Mouse (Mus musculus) CD4-positive helper T cell, adult 2 months (primary cell): Measurements from ENCODE around the gene Tmem53.
A peak's percentile ranks its signal among the peaks of the same experiment; 100 is the strongest.

Experiments used
- DNase-seq: peaks from one replicate; pipeline ENCODE4 v3.0.0-alpha.2; 2012; ENCODE audit warnings: low read depth, missing footprints, low spot score

Gene Tmem53

DNA sequence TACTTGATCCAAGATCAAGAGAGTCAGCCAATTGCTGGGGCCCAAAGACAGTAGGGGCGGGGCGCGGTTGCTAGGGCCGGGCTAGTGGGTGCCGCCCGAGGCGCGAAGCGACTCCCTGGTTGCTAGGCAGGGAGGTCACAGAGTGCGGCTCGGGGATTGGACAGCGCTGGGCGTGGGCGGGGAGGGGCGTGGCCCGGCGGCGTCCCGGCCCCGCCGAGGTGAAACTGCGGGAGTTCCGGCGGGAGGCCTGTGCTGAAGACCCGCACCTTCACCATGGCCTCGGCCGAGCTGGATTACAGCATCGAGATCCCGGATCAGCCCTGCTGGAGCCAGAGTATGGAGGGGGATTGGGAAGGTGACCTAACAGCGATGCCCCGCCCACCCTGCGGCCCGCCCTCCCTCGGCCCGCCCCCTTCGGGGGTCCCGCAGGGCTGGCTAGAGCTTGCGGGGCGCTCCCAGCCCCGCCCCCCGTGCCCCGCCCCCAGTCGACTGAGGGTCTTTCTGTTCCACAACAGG is at the start of gene Tmem53, which contains the start of gene Armh1:
Tmem53 (plus strand) TSS at position 151 of the 516 bp plus-strand sequence.
Armh1 (minus strand) TSS at position 325 of the 516 bp plus-strand sequence.
- peak; percentile 92 for DNase-seq

DNA sequence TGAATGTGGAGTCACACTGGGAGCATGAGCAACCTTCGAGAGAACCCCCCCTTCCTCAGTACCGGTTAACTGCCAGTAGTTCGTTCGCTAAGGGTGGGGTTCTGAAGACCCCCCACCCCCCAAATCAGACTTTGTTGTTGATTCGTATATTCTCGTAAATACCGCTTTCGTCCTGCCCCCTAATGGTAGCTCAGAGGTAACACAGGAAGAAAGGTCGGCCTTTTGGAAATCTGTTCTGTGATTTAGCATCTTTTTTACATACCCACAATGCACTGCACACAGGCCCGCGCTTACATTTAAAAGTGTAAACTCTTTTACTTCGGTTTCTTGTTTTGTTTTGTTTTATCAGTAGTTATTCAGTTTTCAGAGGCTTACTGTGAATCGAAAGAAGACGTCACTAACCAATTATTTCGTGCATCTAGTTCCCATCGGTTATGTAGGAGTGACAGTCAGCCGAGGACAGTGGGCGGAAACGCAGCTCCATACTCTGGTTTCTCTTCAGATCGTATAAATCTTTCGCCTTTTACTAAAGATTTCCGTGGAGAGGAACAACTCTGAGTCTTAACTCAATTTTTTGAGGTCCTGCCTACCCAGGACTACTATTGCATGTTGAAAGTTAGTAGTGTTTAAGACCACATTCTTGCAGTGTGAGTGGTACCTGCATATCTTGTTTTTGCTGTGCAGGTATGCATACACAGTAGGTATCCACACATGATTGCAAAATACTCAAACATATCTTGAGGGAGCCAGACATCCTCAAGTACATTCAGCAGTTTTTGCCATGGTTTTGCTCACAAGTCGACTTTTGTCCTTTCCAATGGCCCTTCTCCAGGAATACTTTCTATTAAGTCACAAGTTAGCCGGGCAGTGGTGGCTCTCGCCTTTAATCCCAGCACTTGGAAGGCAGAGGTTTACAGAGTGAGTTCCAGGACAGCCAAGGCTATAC is 49.4 kb upstream of the Tmem53 start:
- peak; percentile 86 for DNase-seq

DNA sequence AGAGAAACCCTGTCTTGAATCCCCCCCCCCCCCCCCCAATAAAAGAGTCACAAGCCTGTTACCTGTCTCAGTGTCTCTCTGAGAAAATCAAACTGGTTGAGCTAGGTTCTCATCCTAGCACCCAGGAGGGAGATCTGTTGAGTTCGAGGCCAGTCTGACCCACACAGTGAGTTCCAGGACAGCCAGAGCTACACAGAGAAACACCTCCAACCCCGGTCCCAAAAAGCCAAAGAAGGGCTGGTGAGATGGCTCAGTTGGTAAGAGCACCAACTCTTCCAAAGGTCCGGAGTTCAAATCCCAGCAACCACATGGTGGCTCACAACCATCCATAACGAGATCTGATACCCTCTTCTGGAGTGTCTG is 48.8 kb upstream of the Tmem53 start:
- no peak for DNase-seq

DNA sequence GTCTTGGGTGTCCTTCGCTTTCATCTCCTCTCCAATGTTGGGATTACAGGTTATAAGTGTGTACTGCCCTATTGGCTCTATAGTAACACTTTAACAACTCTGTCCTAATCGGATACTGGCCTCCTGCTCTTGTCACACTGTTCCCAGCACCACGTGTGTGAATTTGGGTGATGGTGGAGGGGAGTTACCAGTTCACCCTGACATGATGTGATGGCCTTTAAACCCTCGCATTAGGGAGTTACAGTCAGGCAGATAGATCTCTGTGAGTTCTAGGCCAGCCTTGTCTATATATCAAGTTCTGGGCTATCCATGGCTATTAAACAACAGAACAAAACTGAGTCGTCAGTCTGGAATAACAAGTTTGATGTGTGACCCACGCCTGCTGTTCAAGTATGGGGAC is 42.2 kb upstream of the Tmem53 start:
- DNase-seq = peak; percentile 12

DNA sequence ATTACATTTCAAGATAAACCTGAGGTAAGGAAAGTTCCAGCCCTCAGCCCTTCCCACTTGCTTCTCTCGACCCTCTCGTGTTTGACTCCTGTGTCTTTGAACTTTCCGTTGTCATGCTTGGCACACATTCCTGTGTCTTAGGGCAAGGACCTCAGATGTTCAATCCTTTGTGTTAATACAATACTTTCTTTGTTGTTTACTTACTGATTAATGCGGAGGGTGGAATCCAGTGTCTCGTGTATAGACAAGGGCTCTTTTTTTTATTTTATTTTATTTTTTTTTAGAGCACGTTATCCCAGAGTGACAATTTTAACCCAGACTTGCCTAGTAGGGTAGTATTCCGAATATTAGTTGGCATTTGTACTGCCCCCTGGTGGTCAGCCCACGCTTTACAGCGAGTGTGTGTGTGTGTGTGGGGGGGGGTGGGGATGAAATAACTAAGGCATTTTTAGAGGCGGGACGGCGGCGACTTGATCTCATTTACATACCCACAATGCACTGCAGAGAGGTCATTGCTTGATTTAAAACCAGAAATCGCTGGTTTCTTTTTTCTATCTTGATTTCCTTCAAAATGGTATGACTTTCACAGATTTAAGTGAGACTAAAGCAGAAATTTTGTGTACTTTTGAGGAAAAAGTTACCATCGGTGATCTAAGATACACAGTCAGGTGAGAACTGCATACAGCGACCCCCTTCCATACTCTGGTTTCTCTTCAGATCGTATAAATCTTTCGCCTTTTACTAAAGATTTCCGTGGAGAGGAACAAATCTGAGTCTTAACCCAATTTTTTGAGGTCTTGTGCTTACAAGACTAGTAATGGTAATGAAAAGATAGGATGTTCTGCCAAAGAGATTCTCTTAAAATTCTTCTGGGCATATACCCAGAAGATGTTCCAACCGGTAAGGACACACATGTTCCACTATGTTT is 41.3 kb upstream of the Tmem53 start:
- peak; percentile 90 for DNase-seq

DNA sequence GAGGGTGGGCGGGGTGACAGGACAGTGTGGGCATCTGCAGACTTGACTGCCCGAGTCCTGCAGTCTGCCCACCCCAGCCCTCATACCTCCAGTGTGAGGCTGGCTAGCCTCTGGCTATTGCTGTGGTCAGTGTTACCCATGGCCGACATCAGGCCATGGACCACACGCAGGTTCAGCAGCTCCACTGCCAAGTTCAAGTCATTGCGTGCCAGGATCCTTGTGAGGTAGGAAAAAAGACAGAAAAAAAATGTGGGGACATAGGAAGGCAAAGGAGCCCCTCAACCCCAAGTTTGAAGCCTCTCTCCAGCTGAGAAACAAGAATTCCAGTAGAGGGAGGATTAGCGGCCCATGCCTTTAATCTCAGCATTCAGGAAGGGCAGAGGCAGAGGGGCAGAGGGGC is 37.5 kb upstream of the Tmem53 start:
- no peak for DNase-seq

DNA sequence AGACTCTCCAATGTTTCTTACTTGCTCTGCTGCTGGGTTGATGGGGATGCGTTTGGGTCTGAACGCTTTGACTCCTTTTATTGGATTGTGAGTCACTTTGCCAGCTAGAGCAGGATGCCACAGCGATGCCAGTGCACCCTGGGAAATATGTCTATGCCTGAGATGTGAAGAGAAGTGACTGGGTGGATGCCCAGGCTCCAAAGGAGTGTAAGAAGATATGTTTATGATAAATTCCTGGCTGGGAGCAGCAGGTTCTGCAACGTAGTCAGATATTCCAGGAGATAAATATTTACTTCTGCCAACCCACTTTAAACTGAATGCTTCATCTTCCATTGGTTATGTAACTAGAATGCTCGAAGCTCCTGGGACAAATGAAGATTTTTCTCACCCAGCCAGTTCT is 34.7 kb upstream of the Tmem53 start:
- DNase-seq = no peak

DNA sequence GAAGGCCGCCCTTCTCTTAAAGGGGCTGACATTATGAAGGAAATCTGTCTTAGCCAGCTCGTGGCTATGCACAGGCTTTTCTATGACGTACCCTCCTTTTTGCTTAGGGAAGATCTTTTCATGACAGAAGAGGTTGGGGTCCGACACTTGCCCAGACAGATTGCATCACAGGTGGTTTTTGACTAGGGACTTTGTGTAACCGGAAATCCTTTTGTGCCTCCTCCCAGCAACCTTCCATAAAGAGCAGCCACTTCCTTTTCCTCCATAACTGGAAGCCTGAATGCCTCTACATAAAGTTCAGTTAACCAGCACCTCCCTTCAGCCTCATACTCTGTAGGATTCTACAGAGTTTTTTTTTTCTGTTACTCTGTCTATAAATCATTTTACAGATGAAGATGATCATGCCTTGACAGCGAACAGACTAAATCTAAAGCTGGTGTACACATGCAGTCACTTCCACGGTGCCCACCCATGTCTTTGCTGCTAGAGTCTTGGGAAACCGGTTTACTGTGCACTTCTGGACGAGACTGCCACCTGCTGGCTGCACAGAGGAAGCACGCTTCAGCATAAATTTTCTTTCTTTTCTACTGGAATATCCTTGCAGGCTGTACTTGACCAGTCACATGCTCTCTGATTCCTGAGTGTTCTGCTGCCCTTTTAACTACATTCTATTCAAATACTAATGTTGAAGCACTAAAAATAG is 33.1 kb upstream of the Tmem53 start:
- peak; percentile 58 for DNase-seq

DNA sequence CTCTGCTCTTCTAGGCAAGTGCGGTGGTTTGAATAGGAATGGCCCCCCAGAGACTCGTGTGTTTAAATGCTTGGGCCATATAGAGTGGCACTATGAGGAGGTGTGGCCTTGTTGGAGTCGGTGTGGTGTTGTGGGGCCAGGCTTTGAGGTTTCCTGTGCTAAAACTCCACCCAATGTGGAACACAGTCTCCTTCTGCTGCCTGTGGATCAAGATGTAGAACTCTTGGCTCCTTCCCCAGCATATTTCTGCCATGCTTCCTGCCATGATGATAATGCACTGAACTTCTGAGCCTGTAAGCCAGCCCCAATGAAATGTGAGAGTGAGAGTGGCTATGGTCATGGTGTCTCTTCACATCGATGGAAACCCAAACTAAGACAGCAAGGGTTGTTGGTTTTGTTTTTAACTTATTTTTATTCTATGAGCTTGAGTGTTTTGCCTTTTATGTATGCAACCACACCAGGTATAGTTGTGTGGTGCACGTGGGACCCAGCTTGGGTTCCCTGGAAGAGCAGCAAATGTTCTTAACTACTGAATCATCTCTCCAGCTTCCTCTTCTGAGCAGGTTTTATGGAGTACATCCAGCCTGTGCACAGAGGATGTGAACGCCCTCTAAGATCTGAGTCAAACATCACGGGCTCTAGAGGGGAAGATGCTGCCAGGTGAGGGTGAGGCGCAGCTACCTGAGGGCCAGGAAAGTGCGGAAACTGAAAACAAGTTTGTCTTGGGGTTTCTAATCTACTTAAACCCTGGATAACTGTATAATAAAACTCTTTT is 30.8 kb upstream of the Tmem53 start:
- peak; percentile 45 for DNase-seq

DNA sequence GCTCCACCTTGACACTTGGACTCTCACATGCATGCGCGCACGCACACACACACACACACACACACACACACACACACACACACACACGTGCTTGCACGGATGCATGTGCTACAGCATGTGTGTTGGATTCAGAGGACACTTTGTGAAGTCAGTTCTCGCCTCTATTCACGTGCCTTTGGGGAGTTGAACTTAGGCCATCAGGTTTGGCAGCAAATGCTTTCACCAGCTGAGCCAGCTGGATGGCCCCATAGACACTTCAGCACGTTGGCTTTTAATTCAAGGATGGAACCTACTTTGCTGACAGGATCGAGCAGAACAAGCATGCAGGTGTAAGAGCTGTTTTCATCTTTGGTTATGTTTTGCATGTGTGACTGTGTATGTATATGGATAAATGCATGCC is 29.9 kb upstream of the Tmem53 start:
- DNase-seq = no peak

DNA sequence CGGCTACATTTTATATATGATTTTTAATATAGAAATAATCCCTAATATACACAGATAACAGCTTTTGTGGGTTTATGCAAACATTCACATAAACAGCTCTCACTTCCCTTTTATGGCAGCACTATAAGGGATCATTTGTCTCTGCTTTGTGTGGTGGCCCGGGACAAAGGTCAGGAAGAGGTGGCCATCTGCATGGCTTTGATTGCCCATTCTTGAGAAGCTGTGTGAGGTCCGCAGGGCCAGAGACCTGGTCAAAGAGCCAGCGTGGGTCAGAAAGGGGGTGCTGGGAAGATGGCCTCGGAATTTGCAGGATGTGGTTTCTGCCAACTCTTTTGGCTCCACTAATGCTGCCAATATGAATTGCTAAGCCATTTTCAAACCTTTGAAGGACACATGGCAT is 28.8 kb upstream of the Tmem53 start:
- no peak for DNase-seq

DNA sequence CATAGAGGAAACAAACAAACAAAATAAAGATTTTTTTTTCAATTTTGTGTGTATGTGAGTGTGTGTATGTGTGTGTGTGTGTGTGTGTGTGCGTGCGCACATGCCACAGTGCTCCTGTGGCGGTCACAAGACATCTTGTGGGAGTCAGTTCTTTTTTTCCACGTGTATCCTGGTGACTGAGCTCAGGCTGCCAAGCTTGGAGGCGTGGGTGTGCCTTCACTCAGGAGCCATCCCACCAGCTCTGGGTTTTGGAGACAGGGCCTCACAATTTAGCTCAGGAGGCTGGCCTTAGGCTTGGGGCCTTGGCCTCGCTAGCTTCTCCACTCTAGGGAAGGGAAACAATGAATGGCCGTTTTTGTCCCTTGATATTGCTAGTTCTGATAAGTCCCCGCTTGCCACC is 27.6 kb upstream of the Tmem53 start:
- DNase-seq = no peak

DNA sequence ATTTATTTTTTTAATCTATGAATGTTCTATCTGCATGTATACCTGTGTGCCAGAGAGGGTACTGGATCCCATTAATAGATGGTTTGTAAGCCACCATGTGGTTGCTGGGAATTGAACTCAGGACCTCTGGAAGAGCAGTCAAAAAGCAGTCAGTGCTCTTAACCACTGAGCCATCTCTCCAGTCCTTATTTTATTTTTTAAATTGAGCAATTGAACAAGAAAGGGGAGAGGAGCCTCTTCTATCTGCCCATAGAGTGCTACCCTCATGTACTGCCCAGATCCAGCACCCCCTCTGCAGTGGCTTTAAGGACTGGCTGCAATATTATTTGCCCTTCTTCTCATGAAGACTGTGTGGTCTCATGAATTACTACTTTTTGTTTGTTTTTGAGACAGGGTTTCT is 26.5 kb upstream of the Tmem53 start:
- no peak for DNase-seq

DNA sequence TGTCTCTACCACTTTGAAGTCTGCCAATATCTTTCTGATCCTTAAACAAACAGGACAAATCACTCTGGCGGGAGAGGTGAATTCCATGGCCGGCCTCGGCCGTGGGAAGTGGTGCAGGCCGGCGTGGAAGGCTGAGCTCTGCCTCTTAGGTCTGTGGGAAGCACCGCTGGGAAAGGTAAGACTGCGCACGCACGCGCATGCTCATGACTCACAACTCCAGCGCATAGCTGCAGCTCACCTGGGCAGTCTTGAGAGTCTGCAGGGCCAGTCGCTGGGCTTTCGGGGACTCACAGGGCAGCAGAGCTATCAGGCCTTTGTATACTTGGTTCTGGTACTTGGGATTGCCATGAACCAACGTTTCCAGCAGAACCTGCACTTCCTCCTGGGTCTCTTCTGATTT is 22.2 kb upstream of the Tmem53 start:
- DNase-seq = no peak

DNA sequence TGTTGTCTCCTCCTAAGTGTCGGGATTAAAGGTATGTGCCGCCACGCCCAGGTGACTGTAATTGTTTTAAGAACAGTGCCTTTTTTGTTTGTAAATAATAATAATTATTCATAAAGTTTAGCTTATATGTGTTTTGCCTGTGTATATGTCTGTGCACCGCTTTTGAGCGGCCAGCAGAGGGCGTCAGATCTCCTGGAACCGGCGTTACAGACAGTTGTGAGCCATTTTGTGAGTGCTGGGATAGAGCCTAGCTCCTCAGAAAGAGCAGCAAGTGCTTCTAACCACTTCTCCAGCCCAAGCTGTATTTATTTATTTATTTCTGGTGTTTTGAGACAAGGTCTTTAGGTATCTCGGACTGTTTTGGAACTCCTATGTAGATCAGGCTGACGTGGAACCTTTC is 21.4 kb upstream of the Tmem53 start:
- DNase-seq = no peak

DNA sequence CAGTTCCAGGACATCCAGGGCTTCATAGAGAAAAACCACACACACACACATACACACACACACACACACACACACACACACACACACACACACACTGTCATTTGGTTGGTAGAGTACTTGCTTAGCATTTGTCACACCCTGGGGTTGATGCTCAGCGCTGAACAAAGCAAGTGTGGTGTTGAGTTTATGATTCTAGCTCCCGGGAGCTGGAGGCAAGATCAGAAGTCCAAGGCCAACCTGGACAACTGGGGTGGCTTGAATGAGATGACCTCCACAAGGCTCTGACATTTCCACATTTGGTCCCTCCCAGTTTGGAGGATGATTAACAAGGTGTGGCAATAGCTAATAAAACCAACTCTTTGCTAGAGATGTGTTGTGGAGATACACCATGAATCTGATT is 20.5 kb upstream of the Tmem53 start:
- no peak for DNase-seq

DNA sequence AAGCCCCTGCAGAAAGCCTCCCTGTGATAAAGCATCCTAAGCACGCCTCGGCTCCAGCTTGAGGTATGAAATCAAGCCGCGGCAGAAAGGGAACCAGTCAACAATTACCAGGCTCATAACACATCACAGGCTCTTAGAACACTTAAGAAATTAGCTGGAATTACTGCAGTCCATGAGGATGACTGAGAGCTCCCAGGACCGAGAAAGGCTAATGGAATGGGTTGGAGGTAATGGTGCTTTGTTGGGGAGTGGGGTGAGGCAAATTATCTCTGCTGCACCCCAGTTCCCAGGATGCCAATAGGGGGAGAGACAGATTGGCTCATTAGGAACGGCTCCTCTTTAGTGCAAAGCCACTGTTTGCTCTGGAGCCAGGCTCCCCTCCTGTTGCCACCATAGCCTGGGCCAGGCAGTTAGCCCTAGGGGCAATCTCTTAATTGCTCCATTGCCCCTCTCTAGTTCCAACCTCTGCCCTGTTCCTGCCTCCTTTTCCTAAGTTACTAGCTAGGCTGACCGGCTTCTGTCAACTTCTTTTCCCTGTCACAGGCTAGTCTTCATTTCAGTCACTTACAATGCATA is 17.5 kb upstream of the Tmem53 start:
- DNase-seq = no peak

DNA sequence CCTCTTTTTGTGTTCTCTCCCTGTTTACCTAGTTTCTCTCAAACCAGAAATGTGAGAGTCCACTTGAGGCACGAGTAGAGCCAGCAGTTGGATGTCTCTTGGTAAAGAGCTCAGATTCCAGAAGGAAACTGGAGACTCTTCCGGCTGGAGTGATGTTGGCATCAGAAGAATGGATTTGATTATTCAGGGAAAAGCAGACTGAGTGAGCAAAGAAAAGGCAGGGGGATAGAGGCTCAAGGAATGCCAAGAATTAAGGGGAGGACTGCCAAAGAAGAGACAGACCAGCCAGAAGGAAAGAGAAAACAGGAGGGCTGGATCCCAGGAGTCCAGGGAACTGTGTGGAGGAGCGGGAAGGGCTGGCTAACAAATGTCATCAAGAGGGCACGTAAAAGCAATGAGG is 15.9 kb upstream of the Tmem53 start:
- DNase-seq = no peak

DNA sequence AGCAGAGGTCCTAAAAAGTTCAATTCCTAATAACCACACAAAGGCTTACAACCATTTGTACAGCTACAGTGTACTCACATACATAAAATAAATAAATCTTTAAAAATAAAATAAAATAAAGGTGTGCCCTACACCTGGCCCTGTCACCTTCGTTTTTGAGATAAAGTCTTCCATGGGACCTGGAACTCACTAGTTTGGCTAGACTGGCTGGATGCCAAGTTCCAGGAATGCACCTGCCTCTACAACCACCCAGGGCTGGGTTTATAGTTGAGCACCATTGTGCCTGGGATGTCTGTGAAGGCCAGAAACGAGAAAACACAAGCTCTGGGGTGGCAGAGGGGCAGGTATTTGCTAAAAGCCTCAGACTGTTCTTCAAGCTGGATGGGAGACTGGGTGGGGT is 12.6 kb upstream of the Tmem53 start:
- no peak for DNase-seq

DNA sequence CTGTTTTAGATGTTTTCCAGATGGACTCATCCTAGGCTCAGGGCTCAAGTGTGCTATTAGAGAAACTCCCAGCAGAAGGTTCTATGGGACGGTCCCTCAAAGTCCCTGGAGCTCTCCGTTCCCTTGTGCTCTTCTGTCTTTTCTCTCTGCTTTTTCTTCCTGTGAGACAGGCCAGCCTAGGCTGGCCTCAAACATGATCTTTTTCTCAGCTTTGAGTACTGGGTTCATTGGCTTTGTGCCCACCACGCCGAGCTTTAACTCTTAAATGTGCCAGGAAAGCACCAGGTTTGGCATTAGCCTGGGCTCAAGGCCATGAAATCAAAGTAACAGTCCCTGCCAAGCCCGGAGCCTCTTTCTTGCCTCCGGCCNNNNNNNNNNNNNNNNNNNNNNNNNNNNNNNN is 10.9 kb upstream of the Tmem53 start:
- no peak for DNase-seq
